Mouse (Mus musculus) CH12.LX (cell line): ENCODE measurements at regions not wholly inside any gene's neighbourhood (a gene's known extent, or its start where the extent isn't known, plus 50 kb on each side); places are given as distances from the start of the nearest gene placed in this dataset.

Experiments used
- CHD2 ChIP-seq: IDR thresholded peaks from 2 replicates; pipeline ENCODE4 v1.6.1; 2011; ENCODE audit warnings: low read length, improper control_type of control experiment
- CTCF ChIP-seq, 2 experiments: IDR thresholded peaks in 1 of 2; conservative IDR thresholded peaks in 1 of 2; 2 replicates each; pipeline ENCODE4 v1.5.1; 2011 to 2012; ENCODE audit warnings: low read depth in 2 of 2, low read length in 2 of 2, improper control_type of control experiment in 1 of 2, inconsistent platforms in 1 of 2, mild to moderate bottlenecking in 1 of 2, moderate library complexity in 1 of 2
- E2F4 ChIP-seq: IDR thresholded peaks from 2 replicates; pipeline ENCODE4 v1.6.1; 2011; ENCODE audit warnings: low read depth, low read length, improper control_type of control experiment; ENCODE audit not compliant: insufficient replicate concordance
- EP300 ChIP-seq: IDR thresholded peaks from 2 replicates; pipeline ENCODE4 v1.6.1; 2011; ENCODE audit warnings: low read length, improper control_type of control experiment
- GABPA ChIP-seq: IDR thresholded peaks from 2 replicates; pipeline ENCODE4 v1.6.1; 2012; ENCODE audit warnings: low read depth, low read length, improper control_type of control experiment, inconsistent platforms; ENCODE audit not compliant: insufficient replicate concordance
- POLR2A ChIP-seq: IDR thresholded peaks from 2 replicates; pipeline ENCODE4 v1.6.1; 2011; ENCODE audit warnings: low read depth, mild to moderate bottlenecking, improper control_type of control experiment, low read length
- POLR2AphosphoS2 ChIP-seq: IDR thresholded peaks from 2 replicates; pipeline ENCODE4 v1.6.1; 2011; ENCODE audit warnings: low read depth, low read length, improper control_type of control experiment
- RCOR1 ChIP-seq: conservative IDR thresholded peaks from 2 replicates; pipeline ENCODE4 v1.6.1; 2012; ENCODE audit warnings: low read depth, mild to moderate bottlenecking, inconsistent platforms, low read length, improper control_type of control experiment
- USF1 ChIP-seq: IDR thresholded peaks from 2 replicates; pipeline ENCODE4 v1.6.1; 2014; ENCODE audit warnings: low read depth, mild to moderate bottlenecking, inconsistent platforms, low read length, improper control_type of control experiment

DNA sequence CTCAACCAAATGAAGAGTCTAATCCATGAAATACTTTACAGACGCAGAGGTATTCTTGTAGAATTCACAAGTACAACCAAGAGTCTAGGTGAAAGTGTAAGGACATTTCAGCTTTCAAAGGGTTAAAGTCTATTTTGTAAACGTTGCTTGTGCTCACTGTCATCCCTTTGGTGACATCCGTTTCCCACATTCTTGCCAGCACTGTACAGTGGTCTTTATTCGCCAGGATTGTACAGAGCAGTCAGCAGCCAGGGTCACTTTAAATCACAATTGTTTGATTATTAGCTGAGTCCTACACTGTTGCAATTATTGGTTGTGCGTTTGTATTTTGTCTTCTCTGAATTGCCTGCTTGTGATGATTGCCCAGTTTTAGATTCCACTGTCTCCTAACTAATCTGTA is 427.3 kb upstream of the Rgma start:
- TF ChIP-seq USF1 = no peak
- TF ChIP-seq RCOR1 = no peak
- no peak for TF ChIP-seq POLR2A
- TF ChIP-seq GABPA = no peak
- no peak for TF ChIP-seq CTCF (conservative IDR thresholded peaks at IDR 0.05 in 1 of 2, IDR thresholded peaks at IDR 0.05 in 1 of 2; ENCODE audit: low read depth in 2 of 2, low read length in 2 of 2)
- no peak for TF ChIP-seq CHD2
- TF ChIP-seq EP300 = no peak
- no peak for TF ChIP-seq E2F4
- TF ChIP-seq POLR2AphosphoS2 = no peak
